Mouse (Mus musculus): Measurements from ENCODE around the gene Tshz2.
"Not testable (repeated sequence)": the region's sequence is repeated elsewhere in the genome, so short reads cannot be mapped to it uniquely, and the experiment has no call there.

Tshz2 gene

DNA sequence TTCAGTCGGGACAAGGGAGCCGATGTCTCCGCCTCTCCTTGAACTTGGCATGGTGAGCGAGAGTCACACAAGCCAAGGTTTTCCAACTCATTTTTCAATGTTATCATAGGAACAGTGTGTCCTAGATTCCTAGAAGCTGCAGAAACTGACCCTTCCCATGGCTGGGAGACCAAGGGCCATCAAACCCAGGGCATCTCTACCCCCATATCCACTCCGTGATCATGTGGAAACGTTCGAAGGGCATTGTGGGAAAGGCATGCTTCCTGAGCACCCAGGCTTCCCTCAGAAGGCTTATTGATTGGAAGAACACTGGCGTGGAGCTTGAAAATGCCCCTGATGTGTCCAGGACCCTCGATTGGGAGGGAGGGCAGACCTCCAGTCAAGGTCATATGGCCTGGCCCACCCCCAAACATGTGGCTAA is 188.2 kb downstream of the Tshz2 start:
- DNase-seq, result no peak

DNA sequence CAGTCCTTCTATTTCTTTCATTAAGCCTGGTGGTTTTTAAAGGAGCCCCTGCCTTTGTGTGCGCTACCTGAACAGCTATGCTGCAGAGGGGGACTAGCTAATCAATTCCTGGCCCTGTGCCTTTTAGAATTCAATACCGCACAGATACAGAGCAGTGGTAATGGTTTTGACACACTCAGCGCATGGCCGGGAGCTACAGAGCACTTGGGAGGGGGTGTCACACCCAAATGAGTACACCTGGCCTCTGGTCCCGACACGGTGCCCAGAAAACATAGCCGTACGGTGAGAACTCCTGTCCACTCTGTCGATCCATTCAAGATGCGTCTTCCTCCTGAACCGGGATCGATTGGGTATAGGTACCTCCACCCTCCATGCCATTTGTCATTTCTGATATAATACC is 193.1 kb downstream of the Tshz2 start:
- DNase-seq, result no peak

DNA sequence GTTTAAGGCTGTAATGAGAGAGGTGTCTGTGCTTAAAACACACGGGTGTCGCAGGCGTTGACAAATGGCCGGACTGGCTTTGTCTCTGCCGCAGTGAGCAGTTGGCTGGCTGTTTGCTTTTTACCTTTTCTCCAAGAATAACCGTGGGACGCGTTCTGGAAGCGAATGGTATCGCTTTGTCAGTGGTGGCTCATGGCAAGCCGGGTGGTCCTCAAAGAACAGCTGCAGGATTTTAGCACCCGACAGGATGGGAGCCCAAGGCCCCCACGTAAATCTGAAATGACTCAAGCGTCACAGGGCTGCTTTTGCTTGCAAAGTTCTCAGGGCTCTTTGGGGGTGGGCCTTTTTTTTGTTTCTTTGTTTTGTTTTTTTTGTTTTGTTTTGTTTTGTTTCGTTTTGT is 193.5 kb downstream of the Tshz2 start:
- no peak for DNase-seq

DNA sequence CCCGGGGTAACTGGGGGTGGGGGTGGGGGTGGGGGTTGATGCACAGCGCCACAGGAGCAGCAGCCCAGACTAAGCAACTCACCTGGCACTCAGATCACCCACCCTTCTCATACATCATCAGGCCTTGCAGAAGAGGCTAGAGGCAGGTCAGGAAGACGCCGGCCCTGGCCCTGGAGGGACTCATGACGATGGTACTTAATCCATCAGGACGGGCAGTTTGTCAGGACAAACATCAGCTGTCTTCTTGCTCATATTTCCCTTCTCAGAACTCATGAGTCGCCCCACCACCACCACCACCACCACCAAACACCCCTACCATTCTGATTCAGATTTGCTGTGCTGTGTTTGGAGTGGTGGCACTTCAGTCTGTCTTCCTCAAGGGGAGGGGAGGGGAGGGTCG is 194.0 kb downstream of the Tshz2 start:
- no peak for DNase-seq

DNA sequence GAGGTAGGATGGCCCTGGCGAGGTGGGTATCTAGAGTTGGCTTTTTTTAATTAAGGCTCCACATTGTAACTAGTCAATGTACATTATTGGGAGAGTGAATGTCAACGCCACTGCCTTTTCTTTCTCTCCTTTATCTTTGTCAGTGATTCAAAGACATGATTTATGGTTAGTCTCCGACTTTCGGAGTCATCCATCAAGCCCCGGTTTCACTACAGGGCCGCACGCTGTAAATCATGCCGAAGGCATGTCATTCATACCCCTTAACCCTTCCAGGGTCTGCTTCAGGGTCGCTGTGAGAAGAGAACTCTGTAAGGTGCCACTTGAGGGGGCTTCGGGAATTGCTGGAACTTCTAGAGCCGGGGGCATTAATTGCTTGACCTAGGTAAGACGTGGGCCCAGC is 199.4 kb downstream of the Tshz2 start:
- no peak for DNase-seq

DNA sequence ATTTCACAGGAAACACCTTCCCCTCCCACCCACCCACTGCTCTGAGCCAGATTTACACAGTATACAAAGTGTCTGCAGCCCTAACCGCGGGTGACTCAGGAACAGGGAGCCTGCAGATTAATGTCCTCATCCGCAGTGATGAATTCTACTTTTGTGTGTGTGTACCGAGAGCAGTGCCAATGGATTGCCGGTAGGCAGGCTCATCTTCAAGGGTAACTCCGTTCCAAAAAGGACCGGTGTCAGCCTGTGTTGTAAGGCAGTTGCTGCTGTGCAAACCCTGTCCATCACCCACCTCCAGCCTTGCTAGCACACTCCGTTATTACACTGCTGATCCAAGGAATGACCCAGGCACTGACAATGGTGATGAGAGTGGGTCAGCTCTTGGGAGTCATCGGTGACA is 200.8 kb downstream of the Tshz2 start:
- DNase-seq, result no peak

DNA sequence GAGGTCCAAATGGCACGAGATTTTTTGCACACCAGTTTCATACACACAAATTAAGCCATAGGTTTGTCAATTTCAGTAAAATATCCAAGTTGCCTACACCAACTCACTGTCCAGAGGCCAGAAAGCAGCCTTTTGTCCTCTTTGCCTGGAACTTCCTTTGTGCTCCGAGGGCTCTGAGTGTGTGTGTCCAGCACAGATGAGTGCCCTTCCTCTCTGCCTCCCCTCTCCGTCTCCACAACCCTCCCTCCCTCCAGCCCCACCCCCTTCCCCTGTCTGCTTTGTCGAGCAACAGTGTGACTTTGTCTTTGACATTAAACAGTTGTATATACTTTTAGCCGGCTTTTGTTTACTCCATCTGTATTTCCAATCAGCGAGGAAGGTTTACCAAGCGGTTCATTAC is 201.8 kb downstream of the Tshz2 start:
- peak; percentile 23 for DNase-seq

DNA sequence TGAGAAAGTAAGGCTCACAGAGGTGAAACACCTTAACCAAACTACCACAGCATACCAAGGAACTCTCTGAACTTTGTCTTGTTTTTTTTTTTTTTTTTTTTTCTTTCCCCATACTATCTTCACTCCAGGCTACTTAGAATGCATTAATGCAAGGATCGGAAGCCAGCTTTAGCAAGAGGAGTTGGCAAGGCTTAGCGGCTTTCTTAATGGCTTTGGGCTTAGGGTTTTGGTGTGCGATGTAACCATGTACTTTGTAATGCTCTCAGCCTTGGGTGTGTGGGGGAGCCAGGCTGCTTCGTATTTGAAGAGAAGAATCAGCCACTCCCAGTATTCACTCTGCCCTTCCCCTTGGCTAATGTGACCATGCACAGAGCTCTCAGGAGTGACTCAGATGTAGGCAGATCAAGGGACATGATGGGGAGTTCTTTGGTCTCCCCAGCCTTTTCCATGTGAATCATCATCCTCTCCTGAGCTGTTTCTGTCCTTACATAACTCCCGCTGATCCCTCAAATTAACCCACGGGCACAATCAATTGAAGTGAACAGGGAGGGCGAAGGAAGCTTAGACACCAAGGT is 204.3 kb downstream of the Tshz2 start:
- no peak for DNase-seq

DNA sequence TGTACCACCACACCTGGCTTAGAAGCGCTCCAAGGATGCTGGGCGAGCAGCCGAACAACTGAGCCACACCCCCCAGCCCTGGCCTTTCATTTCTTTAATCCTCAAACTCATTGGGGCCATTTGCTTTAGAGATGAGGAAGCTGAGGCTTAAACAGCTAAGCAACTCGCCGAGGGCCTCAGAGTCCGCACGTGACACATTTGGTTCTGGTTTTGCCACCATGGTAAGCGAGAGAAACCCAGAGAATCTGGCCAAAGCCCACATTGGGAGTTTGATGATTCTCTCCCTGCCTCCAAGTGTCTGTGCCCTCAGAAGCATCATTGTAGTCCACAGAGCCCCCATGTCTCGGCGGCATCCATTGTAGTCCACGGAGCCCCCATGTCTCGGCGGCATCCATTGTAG is 205.7 kb downstream of the Tshz2 start:
- no peak for DNase-seq

DNA sequence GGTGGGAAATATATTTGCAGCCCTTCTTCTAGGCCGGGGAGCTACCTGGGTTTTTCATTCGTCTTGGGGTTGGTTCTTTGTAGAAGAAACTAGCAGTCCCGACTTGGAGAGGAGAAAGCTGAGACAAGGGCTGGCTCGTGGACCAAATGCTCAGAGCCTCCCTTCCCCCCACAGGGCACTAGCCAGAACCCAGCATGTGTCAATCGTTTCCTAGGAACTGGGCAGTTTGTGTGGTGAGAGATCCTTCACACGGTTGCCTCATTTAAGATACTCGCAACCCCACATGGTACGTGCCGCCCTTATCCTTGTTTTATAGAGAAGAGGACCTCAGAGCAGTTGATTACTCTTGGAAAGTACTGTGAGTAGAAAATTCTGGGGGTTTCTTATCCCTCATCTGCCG is 208.6 kb downstream of the Tshz2 start:
- DNase-seq, result no peak

DNA sequence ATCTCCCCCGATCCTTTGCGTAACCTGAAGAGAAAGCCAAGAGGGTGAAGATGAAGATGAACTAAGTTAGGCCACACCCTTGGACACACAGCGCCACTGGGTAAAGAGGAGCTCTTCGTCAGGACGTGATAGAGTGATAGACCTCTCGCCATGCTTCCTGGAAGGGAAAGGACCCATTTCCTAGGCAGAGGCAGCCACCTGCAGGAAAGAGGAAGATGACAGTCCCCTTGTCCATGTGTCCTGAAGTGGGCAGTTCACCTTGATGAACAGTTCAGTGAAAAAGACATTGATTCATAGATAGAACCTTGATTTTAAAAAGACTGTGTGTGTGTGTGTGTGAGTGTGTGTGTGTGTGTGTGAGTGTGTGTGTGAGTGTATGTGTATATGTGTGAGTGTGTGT is 209.7 kb downstream of the Tshz2 start:
- no peak for DNase-seq

DNA sequence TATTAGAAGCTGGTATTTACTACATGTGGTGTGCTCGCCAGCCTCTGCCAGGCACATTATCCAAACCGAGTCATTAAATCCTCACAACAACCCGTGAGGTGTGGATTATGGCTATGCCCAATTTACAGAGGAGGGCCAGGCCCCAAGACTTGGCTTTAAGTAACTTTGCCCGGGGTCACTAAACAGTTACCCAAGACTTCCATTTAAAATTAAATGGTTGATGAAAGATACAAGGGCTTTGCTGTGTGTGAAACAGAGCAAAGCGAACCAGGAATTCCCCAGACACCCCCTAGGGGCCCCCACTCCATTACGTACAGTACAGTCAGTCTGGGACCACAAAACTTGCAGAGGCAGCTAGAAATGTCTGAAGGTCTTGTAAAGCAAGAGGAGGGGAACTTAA is 210.7 kb downstream of the Tshz2 start:
- no peak for DNase-seq

DNA sequence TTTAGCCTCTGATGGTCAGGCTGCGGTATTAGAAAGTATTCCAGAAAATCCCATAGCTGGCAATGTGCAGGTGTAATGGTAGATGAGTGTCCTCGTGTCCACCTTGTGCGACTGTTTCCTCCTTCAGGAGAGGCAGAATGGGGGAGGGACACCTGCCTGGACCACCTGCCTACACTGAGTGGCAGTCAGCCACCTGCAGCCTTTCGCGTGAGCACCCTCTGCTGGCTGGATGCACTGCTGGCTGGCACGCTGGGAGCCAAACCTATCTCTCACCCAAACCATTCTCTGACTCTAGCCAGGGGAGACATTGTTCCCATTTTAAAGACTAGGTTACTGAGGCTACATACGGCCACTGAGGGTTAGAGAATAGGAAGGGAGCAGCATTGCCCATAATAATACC is 216.3 kb downstream of the Tshz2 start:
- peak; percentile 36 for DNase-seq

DNA sequence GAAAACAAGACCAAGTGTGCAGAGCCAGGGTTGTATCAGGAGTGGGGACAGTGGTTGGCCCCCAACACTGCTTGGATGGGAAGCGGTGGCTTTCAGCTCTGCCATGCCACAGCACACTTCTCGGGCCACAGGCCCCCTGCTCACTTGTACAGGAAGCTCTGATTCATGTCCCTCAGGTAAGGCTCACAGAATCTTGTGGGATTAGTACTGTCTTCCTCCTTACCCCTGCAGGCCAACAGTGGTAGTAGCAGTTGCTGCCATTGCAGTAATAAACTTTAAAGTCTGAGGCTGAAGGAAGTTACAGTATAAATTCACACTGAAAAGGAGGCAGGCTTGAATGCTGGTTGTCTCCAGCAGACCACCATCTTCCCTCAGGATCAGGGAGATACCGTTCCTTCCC is 216.7 kb downstream of the Tshz2 start:
- DNase-seq, result no peak

DNA sequence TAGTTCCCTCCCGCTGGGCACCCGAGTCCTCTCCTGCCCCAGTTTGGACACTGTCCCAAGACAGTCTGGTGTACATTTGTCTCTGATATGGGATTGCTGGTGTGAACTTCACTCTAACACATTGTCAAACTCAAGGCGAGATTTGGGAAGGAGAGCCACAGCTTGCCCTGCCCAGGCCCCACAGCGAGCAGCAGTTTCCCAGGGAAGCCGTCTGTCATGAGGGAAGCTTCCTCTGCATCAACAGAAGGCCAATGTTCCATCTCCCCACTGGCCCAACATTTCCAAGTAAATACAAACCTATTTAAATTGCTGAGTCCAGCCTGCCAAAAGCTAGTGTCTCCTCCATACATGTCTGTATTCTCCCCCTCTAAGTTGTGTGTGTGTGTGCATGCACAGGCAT is 218.8 kb downstream of the Tshz2 start:
- no peak for DNase-seq

DNA sequence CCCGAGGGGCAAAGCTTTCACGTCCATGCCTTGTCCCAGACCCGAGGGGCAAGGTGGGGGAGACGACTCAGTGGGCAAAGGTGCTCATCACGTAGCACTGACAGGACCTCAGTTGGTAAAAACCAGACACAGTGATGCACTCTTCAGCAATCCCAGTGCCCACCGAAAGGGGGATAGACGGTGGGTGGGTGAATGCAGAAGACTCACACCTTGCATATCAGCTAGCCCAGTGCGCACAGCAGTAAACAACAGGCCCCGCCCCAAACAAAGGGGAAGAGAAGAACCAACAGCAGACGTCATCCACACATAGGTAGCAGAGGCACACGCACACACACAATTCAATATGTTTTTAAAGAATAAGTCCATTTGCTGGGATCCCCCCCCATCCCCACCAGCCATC is 221.7 kb downstream of the Tshz2 start:
- DNase-seq, result no peak

DNA sequence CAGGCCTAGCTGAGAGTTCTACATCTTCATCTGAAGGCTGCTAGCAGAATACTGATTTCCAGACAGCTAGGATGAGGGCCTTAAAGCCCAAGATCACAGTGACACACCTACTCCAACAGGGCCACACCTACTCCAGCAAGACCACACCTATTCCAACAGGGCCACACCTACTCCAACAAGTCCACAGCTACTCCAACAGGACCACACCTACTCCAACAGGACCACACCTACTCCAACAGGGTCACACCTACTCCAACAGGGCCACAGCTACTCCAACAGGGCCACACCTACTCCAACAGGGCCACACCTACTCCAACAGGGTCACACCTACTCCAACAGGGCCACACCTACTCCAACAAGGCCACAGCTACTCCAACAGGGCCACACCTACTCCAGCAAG is 224.2 kb downstream of the Tshz2 start:
- not testable (repeated sequence) for DNase-seq

DNA sequence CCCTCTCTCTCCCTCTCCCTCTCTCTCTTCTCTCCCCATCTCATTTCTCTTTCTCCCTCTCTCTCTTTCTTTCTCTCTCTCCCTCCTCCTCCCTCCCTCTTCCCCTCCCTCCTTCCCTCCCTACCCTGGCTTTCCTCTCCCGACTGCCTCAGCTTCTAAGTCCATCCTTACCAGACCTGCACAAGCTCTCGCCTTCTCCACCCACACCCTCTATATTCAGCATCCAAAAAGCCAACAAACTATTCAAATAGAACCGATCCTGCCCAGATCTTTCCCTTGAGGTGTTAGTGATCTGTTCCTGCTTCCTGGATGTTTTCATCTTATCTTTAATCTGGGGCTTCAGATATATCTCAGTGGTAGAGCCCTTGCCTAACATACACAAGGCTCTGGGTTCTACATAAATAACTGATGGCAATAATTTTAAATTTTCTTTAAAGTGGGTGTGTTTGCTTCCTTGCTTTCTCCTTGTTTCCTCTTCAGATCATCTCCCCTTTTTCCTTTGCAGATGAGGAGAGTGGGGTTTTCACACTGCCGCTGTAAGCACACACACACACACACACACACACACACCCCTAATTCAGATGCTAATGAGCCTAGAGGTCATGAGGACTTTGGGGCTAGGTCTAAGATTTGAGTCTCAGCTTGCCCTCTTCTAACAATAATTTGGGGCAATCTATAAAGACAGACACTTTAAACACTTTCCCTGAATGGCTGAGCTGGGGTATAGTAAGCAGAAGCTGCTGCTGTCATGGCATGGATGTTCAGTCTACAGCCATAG is 226.5 kb downstream of the Tshz2 start:
- DNase-seq, result no peak

DNA sequence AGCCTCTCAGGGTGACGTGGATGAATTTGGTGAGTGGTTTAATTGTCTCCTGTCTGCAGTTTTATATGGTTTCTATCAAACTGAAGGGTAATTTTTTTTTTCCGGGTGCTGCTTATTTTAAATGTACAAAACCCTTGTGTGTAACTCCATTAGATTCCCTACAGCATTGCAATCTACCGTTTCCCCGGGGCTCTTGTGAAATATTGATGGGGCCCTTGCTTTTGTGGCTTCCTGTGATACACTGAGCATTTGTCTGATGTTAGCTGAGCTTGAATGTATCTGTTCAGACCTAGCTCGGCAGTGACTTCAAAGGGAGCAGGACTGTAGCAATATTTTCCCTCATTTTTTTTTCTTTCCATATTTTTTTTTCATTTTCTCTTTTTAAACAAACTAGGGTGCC is 228.1 kb downstream of the Tshz2 start:
- DNase-seq, result no peak

DNA sequence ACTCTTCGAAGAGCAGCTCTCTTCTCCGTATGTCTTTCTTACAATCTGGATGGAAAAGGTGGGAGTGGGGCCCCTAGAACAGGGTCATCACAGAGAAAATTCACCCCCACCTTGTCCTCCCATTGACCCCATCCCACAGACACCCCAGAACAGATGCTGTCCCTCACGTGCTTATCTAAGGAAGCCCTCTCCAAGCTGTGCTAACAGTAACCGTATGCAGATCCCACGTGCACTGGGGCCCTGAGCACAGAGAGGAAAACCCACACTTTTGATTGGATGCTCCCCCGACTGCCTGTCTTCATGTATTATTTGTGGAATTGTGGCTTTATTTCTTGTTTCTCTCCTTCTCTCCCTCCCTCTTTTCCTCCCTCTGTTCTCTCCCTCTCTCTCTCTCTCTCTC is 229.9 kb downstream of the Tshz2 start:
- no peak for DNase-seq

DNA sequence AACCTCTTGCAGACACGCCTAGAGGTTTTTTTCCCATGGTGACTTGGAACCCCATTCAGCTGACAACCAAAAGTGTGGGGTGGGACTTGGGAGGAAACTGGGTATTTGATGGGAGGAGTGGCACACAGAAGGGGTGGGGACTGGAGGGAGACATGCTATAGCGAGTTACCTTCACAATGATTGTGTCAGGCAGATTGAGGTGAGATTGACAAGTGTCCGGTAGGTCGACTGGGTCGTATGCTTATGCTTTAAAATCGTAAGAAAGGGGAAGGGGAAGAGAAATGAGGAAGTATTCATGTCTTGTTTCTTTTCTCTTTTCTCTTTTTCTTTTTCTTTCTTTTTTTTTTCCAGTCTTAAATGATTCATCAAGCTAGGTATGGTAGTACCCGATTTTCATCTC is 236.7 kb downstream of the Tshz2 start:
- no peak for DNase-seq

DNA sequence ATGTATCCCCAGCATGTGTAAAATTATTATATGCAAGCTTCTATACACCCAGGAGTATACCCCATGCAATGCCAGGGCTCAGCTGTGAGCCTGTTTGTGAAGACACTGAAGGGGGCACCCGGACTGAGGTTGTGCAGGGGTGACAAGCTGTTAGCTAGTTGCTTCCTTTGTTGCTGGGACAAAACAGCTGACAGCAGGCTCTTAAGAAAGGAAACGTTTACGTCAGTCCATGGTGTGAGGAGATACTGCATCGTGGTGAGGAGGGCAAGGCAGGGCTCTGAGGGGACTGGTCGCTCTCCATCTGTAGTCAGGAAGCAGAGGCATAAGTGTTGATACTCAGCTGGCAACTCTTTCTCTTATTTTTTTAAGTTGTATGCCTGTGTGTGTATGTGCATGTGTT is 237.7 kb downstream of the Tshz2 start:
- DNase-seq, result no peak

DNA sequence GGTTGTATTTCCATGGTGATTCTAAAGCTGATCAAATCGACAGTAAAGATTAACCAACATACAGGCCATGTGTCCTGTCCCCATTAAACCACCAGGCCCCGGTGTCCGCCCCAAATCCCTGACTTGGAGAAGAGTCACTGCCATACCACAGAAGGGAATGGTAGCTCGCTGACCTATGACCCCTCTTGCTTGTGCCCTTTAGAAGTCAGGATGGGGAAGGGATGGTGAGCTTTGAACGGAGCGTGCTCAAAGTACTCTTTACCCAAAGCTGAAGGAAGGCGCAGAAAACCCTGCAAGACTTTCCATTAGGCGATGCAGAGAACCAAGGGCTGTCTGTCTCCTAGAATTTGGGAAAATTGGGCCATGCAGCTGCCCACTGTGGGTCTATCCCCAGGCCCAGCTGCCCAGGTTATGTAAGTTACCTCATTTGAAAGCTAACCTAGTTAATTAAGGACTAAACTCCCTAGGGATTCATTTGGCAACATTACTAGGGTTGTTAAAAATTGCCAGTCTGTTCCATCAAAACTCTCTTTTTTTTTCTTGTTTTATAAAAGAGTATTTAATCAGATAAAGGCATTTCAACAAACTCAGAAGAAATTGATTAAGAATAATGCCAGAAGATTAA is 238.7 kb downstream of the Tshz2 start:
- no peak for DNase-seq

DNA sequence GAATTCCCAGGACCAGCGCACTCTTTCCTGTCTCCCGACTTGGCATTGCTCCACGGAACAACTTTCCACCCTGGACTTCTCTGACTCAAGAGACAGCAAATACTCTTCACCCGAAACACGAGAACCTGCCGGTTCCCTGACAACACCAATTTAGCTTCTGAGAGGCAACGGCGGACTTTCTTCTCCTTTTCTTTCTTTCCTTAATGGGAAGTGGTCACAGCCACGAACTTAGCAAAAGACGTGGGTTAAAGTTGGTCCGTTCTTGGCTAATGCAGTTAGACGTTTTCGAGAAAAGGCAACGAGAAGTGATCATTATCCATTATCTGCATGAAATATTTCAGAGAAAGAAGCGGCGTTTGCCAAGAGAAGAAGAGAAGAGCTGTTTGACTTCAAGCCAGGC is 240.6 kb downstream of the Tshz2 start:
- DNase-seq, result no peak

DNA sequence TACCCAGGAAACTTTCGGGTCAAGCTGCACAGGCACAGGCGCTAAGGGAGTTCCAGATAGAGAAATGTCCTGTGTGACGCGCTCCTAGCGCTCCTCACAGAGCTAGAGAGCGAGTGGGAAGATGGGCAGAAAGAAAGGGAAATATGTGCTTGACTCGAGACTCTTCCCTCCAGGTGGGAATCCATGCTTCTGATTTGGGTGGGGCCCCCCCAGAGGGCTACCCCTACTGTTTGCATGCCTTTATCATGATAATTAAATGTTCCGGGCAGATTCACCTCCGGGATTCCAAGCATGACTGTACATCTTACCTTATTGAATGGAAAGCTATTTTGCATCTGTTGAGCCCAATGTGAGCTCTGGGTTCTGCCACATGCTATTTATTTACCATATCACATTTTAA is 255.1 kb downstream of the Tshz2 start:
- DNase-seq, result no peak
